Mouse (Mus musculus) brain, embryonic 14.5 days (tissue): ENCODE results near the gene Tmem177. TPM values are rescaled to one million over a fixed set of nuclear protein-coding genes. Genes with fewer than 3 reads are reported as not detected.

ENCODE experiments used
- DNase-seq: peaks from one replicate; pipeline ENCODE4 v3.0.0-alpha.2; 2011; ENCODE audit warnings: low read depth
- CTCF ChIP-seq: fragments of 200-500 bp; IDR thresholded peaks from 2 replicates; pipeline ENCODE4 v1.5.1; 2012; ENCODE audit warnings: inconsistent platforms, mild to moderate bottlenecking, moderate library complexity, borderline replicate concordance; ENCODE audit not compliant: insufficient read depth, insufficient read length; ENCODE audit errors: extremely low read depth
- POLR2A ChIP-seq: fragments of 200-500 bp; IDR thresholded peaks from 2 replicates; pipeline ENCODE4 v1.6.1; 2012; ENCODE audit warnings: mild to moderate bottlenecking, inconsistent platforms, borderline replicate concordance; ENCODE audit not compliant: poor library complexity, insufficient read depth, insufficient read length, severe bottlenecking; ENCODE audit errors: extremely low read depth
- polyA plus RNA-seq: library from polyadenylated mRNA; depleted of rRNA; stranded (reverse); fragments of >200 nt; gene quantifications from 2 replicates; pipeline ENCODE4 v1.2.3, GENCODE M21; 2012; rRNA removed

Gene Tmem177
- 8.4 and 9.5 TPM in 2 replicates for polyA plus RNA-seq

- peak; percentile 72; the same call in 1 of the 2 replicates for TF ChIP-seq POLR2A
- no peak for TF ChIP-seq CTCF
- peak; percentile 96 for DNase-seq
These were observed at the start of gene Tmem177 for GRCm38 (mm10) chr1:119912953-119913814. Tmem177 (minus strand) TSS chr1:119913208.

GRCm38 (mm10) chr1:119959920-119960319 is 46.9 kb upstream of the Tmem177 start:
- TF ChIP-seq POLR2A (no peak), CTCF (no peak)
- DNase-seq = no peak

- TF ChIP-seq POLR2A (no peak), CTCF (no peak)
These were observed 46.5 kb upstream of the Tmem177 start for GRCm38 (mm10) chr1:119959464-119959863.

GRCm38 (mm10) chr1:119957716-119958222 is 44.8 kb upstream of the Tmem177 start:
- DNase-seq = peak; percentile 79
- TF ChIP-seq CTCF = no peak
- no peak for TF ChIP-seq POLR2A

More at GRCm38 (mm10) chr1:119959464-119959863, 46.5 kb upstream of the Tmem177 start:
- no peak for DNase-seq

- no peak for TF ChIP-seq POLR2A
- TF ChIP-seq CTCF = no peak
- DNase-seq = peak; percentile 65
These were observed 41.7 kb upstream of the Tmem177 start for GRCm38 (mm10) chr1:119954680-119955079.

- TF ChIP-seq POLR2A (no peak), CTCF (no peak)
- no peak for DNase-seq
These were observed 40.4 kb upstream of the Tmem177 start for GRCm38 (mm10) chr1:119953456-119953855.

- DNase-seq = no peak
- TF ChIP-seq POLR2A = no peak
- TF ChIP-seq CTCF = no peak
These were observed 37.1 kb upstream of the Tmem177 start for GRCm38 (mm10) chr1:119950086-119950485.

GRCm38 (mm10) chr1:119936861-119937260 is 23.9 kb upstream of the Tmem177 start:
- DNase-seq = no peak
- TF ChIP-seq POLR2A = no peak
- TF ChIP-seq CTCF = no peak

- TF ChIP-seq POLR2A (no peak), CTCF (no peak)
These were observed 18.6 kb upstream of the Tmem177 start for GRCm38 (mm10) chr1:119931421-119932150.

GRCm38 (mm10) chr1:119929715-119930114 is 16.7 kb upstream of the Tmem177 start:
- TF ChIP-seq POLR2A (no peak), CTCF (peak; percentile 54; the same call in 1 of the 2 replicates)

More at GRCm38 (mm10) chr1:119931421-119932150, 18.6 kb upstream of the Tmem177 start:
- no peak for DNase-seq

GRCm38 (mm10) chr1:119919299-119919698 is 6.3 kb upstream of the Tmem177 start:
- DNase-seq = no peak

More at GRCm38 (mm10) chr1:119929715-119930114, 16.7 kb upstream of the Tmem177 start:
- DNase-seq = peak; percentile 82

More at GRCm38 (mm10) chr1:119919299-119919698, 6.3 kb upstream of the Tmem177 start:
- TF ChIP-seq CTCF (peak; percentile 42; the same call in 1 of the 2 replicates), POLR2A (no peak)
